Mouse (Mus musculus) thymus, adult 2 months (tissue): ENCODE results near the gene Mrpl16.

ENCODE experiments used
- CTCF ChIP-seq: fragments of 200-500 bp; IDR thresholded peaks from 2 replicates; pipeline ENCODE4 v1.5.1; 2012; ENCODE audit warnings: mild to moderate bottlenecking, control low read depth, low read length, moderate library complexity, borderline replicate concordance; ENCODE audit not compliant: control insufficient read depth, poor library complexity, insufficient read depth; ENCODE audit errors: extremely low read depth
- POLR2A ChIP-seq: fragments of 200-500 bp; IDR thresholded peaks from 2 replicates; pipeline ENCODE4 v1.6.1; 2012; ENCODE audit warnings: mild to moderate bottlenecking, low read length, control low read depth, moderate library complexity; ENCODE audit not compliant: control insufficient read depth, poor library complexity, insufficient read depth; ENCODE audit errors: extremely low read depth

GRCm38 (mm10) chr19:11811688-11812365, 41.6 kb downstream of the Mrpl16 start:
- TF ChIP-seq CTCF (no peak), POLR2A (no peak)
